Mouse (Mus musculus) cortical plate, adult 2 months (tissue): ENCODE measurements around the gene Erh.

Experiments used
- CTCF ChIP-seq: fragments of 200-500 bp; IDR thresholded peaks from 2 replicates; pipeline ENCODE4 v1.5.1; 2011; ENCODE audit warnings: mild to moderate bottlenecking, control low read depth, low read length; ENCODE audit not compliant: insufficient read depth; ENCODE audit errors: extremely low read depth
- POLR2A ChIP-seq: fragments of 200-500 bp; IDR thresholded peaks from 2 replicates; pipeline ENCODE4 v1.6.1; 2011; ENCODE audit warnings: mild to moderate bottlenecking, low read length, control low read depth; ENCODE audit not compliant: insufficient read depth; ENCODE audit errors: extremely low read depth

DNA sequence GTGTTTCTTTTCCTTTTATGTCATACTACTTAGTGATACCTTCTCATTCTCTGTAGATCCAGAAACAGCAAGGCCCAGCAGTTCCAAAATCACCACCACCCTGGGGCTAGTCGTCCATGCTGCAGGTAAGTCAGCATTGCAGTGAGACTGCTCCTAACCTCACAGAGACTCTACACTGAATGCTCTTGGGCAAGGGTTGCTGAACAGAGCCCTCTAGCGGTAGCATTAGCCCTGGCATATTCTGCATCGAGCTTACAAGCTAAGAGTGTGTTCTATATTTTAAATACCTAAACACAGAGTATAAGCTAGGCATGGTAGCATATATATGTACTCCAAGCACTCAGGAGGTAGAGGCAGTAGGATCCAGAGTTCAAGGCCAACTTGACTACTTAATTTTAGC lies 29.0 kb upstream of the Erh start:
- TF ChIP-seq CTCF = peak; percentile 78
- TF ChIP-seq POLR2A = no peak
